Mouse (Mus musculus) liver, embryonic 16.5 days (tissue): ENCODE data around the gene Cdh8. TPM values are rescaled to one million over a fixed set of nuclear protein-coding genes. Genes with fewer than 3 reads are reported as not detected.

Experiments
- ATAC-seq: fragments of 200-750 bp; cut with Nextera tagmentation; 2 replicates; pipeline ENCODE4 v1.8.0; 2017; ENCODE audit warnings: low read depth, mild to moderate bottlenecking, moderate number of reproducible peaks, moderate library complexity
- H3K27ac ChIP-seq: fragments of 300-500 bp; sonication (generic); 2 replicates; pipeline ENCODE4 v1.5.1; 2014; ENCODE audit warnings: mild to moderate bottlenecking, low read length
- H3K27me3 ChIP-seq: fragments of 300-500 bp; sonication (generic); 2 replicates; pipeline ENCODE4 v1.6.1; 2014; ENCODE audit warnings: low read depth, low read length, mixed read lengths; ENCODE audit not compliant: control insufficient read depth, insufficient read depth
- H3K36me3 ChIP-seq: fragments of 300-500 bp; sonication (generic); 2 replicates; pipeline ENCODE4 v1.6.1; 2014; ENCODE audit warnings: mild to moderate bottlenecking; ENCODE audit not compliant: control insufficient read depth, insufficient read depth
- H3K4me1 ChIP-seq: fragments of 300-500 bp; sonication (generic); 2 replicates; pipeline ENCODE4 v1.6.1; 2014; ENCODE audit warnings: low read depth, low read length, mixed read lengths; ENCODE audit not compliant: control insufficient read depth
- H3K4me2 ChIP-seq: fragments of 300-500 bp; sonication (generic); 2 replicates; pipeline ENCODE4 v1.6.1; 2014; ENCODE audit warnings: low read depth, low read length, mixed read lengths
- H3K4me3 ChIP-seq: fragments of 300-500 bp; sonication (generic); 2 replicates; pipeline ENCODE4 v1.5.1; 2014; ENCODE audit warnings: low read depth, mild to moderate bottlenecking, low read length
- H3K9ac ChIP-seq: fragments of 300-500 bp; sonication (generic); 2 replicates; pipeline ENCODE4 v1.6.1; 2014; ENCODE audit warnings: low read depth, low read length
- H3K9me3 ChIP-seq: fragments of 300-500 bp; sonication (generic); replicated peaks from 2 replicates; pipeline ENCODE4 v1.6.1; 2016; ENCODE audit warnings: low read length; ENCODE audit not compliant: control insufficient read depth
- WGBS: fragments of 180-500 bp; shearing (Covaris S2); extraction: QIAGEN DNeasy Blood & Tissue Kit; methylation state at CpG from one replicate; pipeline ENCODE4 v1.1.7; 2014; ENCODE audit not compliant: insufficient replicate concordance; 5-methylcytosine and 5-hydroxymethylcytosine counted together
- polyA plus RNA-seq: library from polyadenylated mRNA; unstranded; fragments of >200 nt; fragmentation: Nextera tagmentation; extraction: Ambion mirVana; gene quantifications from 2 replicates; pipeline ENCODE4 v1.2.1, GENCODE M21; 2015

The Cdh8 gene
- polyA plus RNA-seq, 1 experiment from 2014 or later, result 0.04 TPM

DNA sequence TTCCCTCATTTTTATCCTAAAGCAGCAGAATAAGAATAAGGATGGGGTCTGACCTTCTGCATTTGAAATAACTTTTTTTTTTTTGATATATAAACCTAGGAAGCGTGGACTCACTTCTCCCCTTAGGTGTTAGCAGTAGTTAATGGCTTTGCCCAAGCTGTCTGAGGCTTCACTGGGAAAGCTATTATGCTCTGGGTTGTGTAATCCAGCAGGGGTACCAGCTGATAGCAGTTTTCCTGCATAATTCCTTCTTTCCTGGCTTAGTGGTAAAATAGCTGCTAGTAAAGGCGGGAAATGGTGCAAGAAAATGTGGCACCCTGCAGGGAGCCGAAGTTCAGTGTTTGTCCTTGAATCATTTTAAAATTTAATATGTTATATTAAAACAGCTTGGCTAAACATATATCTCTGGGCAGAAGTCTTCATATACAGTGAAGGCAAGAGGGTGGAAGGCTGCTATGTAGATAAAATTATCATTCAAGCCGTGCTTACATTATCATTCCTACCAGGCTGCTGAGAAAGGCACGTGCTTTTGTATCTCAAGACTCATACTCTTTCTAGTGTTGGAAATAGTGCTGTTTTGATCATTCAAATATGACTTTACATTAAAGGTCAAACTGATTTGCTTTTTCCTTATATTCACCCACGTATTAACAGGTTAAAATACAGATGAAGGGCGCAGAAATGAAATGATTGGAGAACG, 367.5 kb downstream of the Cdh8 start:
- no peak overlapping the region for H3K27ac ChIP-seq
- H3K4me3 ChIP-seq, result no peak overlapping the region
- no peaks in the 10 kb centered on the region for H3K9me3 ChIP-seq
- H3K4me1 ChIP-seq, result no peaks in the 10 kb centered on the region
- no peak for ATAC-seq
- no peak overlapping the region for H3K4me2 ChIP-seq
- H3K36me3 ChIP-seq, result no peaks in the 10 kb centered on the region
- no peak overlapping the region for H3K9ac ChIP-seq
- no peaks in the 10 kb centered on the region for H3K27me3 ChIP-seq
- 59% methylated on average over 8 of the region's 8 CpGs for WGBS

DNA sequence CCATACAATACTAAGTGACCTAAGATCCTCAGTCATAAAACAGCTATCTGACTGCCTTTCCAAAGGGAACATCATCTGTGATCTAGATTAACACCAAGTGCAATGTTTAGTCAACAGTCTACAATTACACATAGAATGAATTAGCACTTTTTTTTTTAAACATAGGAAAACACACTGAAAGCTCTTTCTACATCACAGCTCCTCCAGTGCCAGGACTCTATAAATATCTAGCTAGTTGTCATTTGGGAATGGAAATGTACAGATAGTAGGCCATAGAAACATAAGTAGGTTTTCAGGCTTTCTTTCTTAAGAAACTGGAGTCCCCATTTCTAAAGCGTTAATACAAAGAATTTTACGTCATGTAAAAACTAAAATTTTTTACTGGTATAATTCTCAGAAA, 375.8 kb downstream of the Cdh8 start:
- no peak overlapping the region for H3K9ac ChIP-seq
- no peaks in the 10 kb centered on the region for H3K27me3 ChIP-seq
- no peak for ATAC-seq
- 72% methylated on average over 2 of the region's 2 CpGs for WGBS
- no peaks in the 10 kb centered on the region for H3K4me1 ChIP-seq
- no peak overlapping the region for H3K4me3 ChIP-seq
- no peaks in the 10 kb centered on the region for H3K36me3 ChIP-seq
- H3K27ac ChIP-seq, result no peak overlapping the region
- H3K4me2 ChIP-seq, result no peak overlapping the region
- H3K9me3 ChIP-seq, result no peaks in the 10 kb centered on the region

DNA sequence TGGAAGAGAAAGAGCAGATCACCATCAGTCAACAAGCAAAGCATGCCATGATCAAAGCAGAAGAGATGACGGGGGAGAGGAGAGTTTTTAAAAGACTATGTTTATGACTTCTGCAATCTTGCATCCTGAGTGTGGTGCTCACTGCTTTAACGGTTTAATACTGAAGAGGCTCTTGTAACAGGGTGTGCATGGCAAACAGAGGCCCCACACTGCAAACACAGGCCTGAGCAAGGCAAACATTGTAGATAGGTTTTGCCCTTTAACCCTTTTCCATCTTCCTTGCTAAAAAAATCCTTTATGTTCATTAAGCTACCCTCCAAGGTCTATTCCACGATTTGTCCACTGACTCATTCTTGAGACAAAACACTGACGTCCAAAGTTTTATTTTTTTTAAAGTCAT, 385.2 kb downstream of the Cdh8 start:
- Histone ChIP-seq H3K36me3 (no peaks in the 10 kb centered on the region), H3K27ac (no peak overlapping the region), H3K4me2 (0 out of 2 replicates have a peak overlapping the region, but pooled peaks have one; percentile 13), H3K4me3 (no peak overlapping the region), H3K4me1 (no peaks in the 10 kb centered on the region), H3K27me3 (no peaks in the 10 kb centered on the region), H3K9ac (no peak overlapping the region), H3K9me3 (no peaks in the 10 kb centered on the region)
- peak; percentile 67 for ATAC-seq
- 47% methylated on average over 4 of the region's 4 CpGs for WGBS
